Mouse (Mus musculus) G1E (cell line): ENCODE measurements around the gene Atp8b5. TPM values are rescaled to one million over a fixed set of nuclear protein-coding genes. Genes with fewer than 3 reads are reported as not detected.

Experiments used
- ATAC-seq: 2 replicates; pipeline ENCODE4 v1.8.0; 2016; ENCODE audit warnings: mild to moderate bottlenecking; ENCODE audit not compliant: insufficient number of reproducible peaks, poor library complexity, low FRiP score, severe bottlenecking; ENCODE audit errors: extremely low read depth
- DNase-seq: peaks from one replicate; pipeline ENCODE4 v3.0.0; 2012; ENCODE audit warnings: low spot score
- H3K27me3 ChIP-seq: 2 replicates; pipeline ENCODE4 v1.6.1; 2012; ENCODE audit warnings: mild to moderate bottlenecking, low read length, inconsistent platforms; ENCODE audit not compliant: insufficient read depth
- H3K36me3 ChIP-seq: replicated peaks from 2 replicates; pipeline ENCODE3; 2012; ENCODE audit warnings: mild to moderate bottlenecking, inconsistent platforms
- H3K4me1 ChIP-seq: 2 replicates; pipeline ENCODE4 v1.6.1; 2012; ENCODE audit warnings: low read depth, low read length, inconsistent platforms, mixed read lengths; ENCODE audit not compliant: insufficient read depth
- H3K4me3 ChIP-seq: 2 replicates; pipeline ENCODE4 v1.5.1; 2012; ENCODE audit warnings: low read depth, mild to moderate bottlenecking, inconsistent platforms, low read length, moderate library complexity, mixed read lengths
- H3K9me3 ChIP-seq: replicated peaks from 2 replicates; pipeline ENCODE4 v1.6.1; 2012; ENCODE audit warnings: inconsistent platforms
- CTCF ChIP-seq: IDR thresholded peaks from 2 replicates; pipeline ENCODE4 v1.5.1; 2012; ENCODE audit warnings: low read depth, low read length, inconsistent platforms, mixed read lengths
- GATA1 ChIP-seq: IDR thresholded peaks from 2 replicates; pipeline ENCODE4 v1.6.1; 2012; ENCODE audit warnings: borderline replicate concordance, low read length, inconsistent platforms, mixed read lengths
- GATA2 ChIP-seq: IDR thresholded peaks from 2 replicates; pipeline ENCODE4 v1.6.1; 2012; ENCODE audit warnings: low read depth, low read length, inconsistent platforms, borderline replicate concordance
- POLR2AphosphoS5 ChIP-seq: IDR thresholded peaks from 2 replicates; pipeline ENCODE4 v1.6.1; 2012; ENCODE audit warnings: low read depth, low read length, inconsistent platforms; ENCODE audit not compliant: insufficient replicate concordance
- TAL1 ChIP-seq: conservative IDR thresholded peaks from 2 replicates; pipeline ENCODE4 v1.6.1; 2012; ENCODE audit warnings: low read depth, low read length, inconsistent platforms, mixed read lengths
- polyA plus RNA-seq: library from polyadenylated mRNA; stranded (reverse); fragments of >175 nt; gene quantifications from 2 replicates; pipeline ENCODE4 v1.2.3, GENCODE M21; 2012
- total RNA-seq, 2 experiments: library from RNA; stranded (forward) in 1 of 2; stranded (reverse) in 1 of 2; fragments of 200-1000 nt in 1 of 2; fragments of >200 nt in 1 of 2; fragmentation: Nextera tagmentation in 1 of 2; gene quantifications; 2 replicates each; pipeline ENCODE4 v1.2.3; 2014 to 2017

Gene Atp8b5
- total and polyA plus RNA-seq, 3 experiments = 0.24 to 5.3 (median 3.5) TPM

DNA sequence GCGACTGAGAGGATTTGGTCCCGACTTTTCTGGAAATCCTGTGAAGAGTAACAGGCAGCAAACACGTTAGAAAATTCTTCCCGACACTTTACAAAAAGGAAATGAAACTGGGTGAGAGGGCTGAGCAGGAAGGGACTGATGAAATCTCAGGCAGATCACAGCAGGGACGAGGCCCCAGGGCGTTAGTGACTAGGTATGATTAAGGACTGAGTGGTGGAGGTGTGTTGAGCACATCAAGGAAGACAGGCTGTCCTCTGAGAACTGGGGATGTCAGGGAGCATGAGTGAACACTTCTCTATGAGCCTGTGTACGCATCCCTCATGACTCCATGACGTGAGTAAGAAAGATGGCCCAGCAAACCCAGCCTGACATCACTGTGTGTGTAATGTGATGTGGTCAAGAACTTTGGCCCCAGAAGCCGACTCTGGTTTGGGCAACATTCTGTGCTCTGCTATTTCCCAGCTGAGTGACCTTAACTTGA is 152.9 kb downstream of the Atp8b5 start:
- Histone ChIP-seq H3K36me3 (peaks cover 2% of the 10 kb centered on the region), H3K27me3 (peaks cover 23% of the 10 kb centered on the region; the same call in 1 of the 2 replicates), H3K4me3 (no peak overlapping the region), H3K4me1 (peaks cover 54% of the 10 kb centered on the region), H3K9me3 (peaks cover 26% of the 10 kb centered on the region)
- no peak for TF ChIP-seq TAL1
- no peak for TF ChIP-seq GATA1
- TF ChIP-seq CTCF = no peak
- TF ChIP-seq GATA2 = no peak
- no peak for TF ChIP-seq POLR2AphosphoS5
- ATAC-seq (no peak), DNase-seq (no peak)

DNA sequence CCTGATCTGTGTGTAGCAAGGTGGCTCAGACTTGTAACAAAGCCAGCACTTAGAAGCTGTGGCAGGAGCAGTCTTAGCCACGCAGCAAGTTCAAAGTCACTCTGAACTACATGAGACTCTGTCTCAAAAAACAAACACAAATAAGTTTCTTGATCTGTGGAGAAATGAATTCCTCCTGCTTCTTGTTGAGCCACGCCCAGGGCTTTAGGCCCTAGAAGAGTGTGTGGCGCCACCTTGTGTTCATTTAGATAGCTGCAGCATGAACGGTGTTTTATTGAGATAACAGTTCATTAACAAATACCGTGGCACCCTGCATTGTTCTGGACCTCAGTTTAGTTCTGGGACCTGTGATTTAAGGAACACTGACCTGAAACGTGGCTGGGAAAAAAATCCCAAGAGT is 153.3 kb downstream of the Atp8b5 start:
- Histone ChIP-seq H3K27me3 (peaks cover 27% of the 10 kb centered on the region; the same call in 1 of the 2 replicates), H3K4me1 (peaks cover 52% of the 10 kb centered on the region), H3K9me3 (peaks cover 21% of the 10 kb centered on the region), H3K4me3 (no peak overlapping the region), H3K36me3 (peaks cover 2% of the 10 kb centered on the region)
- TF ChIP-seq CTCF = peak; percentile 84
- TF ChIP-seq POLR2AphosphoS5 = no peak
- ATAC-seq (no peak), DNase-seq (peak; percentile 61)

DNA sequence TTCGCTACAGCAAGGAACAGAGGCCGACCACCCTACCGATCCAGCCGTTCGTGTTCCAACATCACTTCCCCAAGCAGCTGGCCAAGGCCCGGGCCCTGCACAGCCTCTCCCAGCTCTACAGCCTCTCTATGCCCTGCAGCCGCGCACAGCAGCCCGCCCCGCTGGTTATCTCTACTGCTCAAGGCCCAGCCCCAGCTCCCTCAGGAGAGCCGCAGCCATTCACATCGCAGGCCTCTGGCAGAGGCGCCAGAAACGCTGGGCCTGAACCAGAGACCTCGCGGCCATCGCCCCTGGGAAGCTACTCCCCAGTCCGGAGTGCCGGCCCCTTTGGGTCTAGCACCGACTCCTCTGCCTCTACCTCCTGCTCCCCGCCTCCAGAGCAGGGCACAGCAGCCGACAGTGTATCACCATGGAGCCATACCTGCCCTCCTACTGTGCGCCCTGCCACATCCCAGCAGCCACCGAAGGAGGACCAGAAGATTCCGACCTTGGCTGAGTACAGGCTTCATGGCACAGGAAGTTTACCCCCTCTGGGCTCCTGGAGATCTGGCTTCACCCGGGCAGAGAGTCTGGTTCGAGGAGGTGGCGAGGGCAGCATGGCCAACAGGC is 154.8 kb downstream of the Atp8b5 start:
- Histone ChIP-seq H3K4me1 (peaks cover 46% of the 10 kb centered on the region), H3K27me3 (peaks cover 36% of the 10 kb centered on the region; the same call in 1 of the 2 replicates), H3K36me3 (no peaks in the 10 kb centered on the region), H3K4me3 (no peak overlapping the region), H3K9me3 (peaks cover 7% of the 10 kb centered on the region)
- no peak for ATAC-seq
- DNase-seq = no peak
- TF ChIP-seq POLR2AphosphoS5 (no peak), TAL1 (no peak), CTCF (no peak), GATA1 (no peak), GATA2 (no peak)

Other genes with a start within 250 kb of the Atp8b5 start
- 11.8 and 17.2 TPM in 2 replicates for gene Pigo, start 241.3 kb upstream of the Atp8b5 start, total RNA-seq (2014; fragmentation: Nextera tagmentation)
- 9.4 and 9.7 TPM in 2 replicates for gene Pigo, start 241.3 kb upstream of the Atp8b5 start, total RNA-seq (2017)
- 11.2 and 11.6 TPM in 2 replicates for gene Pigo, start 241.3 kb upstream of the Atp8b5 start, polyA plus RNA-seq
- 191 and 233 TPM in 2 replicates for gene Stoml2, start 235.4 kb upstream of the Atp8b5 start, total RNA-seq (2014; fragmentation: Nextera tagmentation)
- gene Stoml2, start 235.4 kb upstream of the Atp8b5 start, total RNA-seq (2017) = 157 and 170 TPM in 2 replicates
- gene Stoml2, start 235.4 kb upstream of the Atp8b5 start, polyA plus RNA-seq = 145 and 169 TPM in 2 replicates
- gene Fam214b, start 220.9 kb upstream of the Atp8b5 start, total RNA-seq (2014; fragmentation: Nextera tagmentation) = 10.2 and 24.4 TPM in 2 replicates
- gene Fam214b, start 220.9 kb upstream of the Atp8b5 start, total RNA-seq (2017) = 12.6 and 17.8 TPM in 2 replicates
- gene Fam214b, start 220.9 kb upstream of the Atp8b5 start, polyA plus RNA-seq = 15.0 and 17.7 TPM in 2 replicates
- 0.63 and 3.9 TPM in 2 replicates for gene Unc13b, start 208.2 kb upstream of the Atp8b5 start, total RNA-seq (2014; fragmentation: Nextera tagmentation)
- gene Unc13b, start 208.2 kb upstream of the Atp8b5 start, total RNA-seq (2017) = 4.0 and 5.5 TPM in 2 replicates
- gene Unc13b, start 208.2 kb upstream of the Atp8b5 start, polyA plus RNA-seq = 0.36 and 0.56 TPM in 2 replicates
- gene Rusc2, start 114.8 kb downstream of the Atp8b5 start, total RNA-seq (2014; fragmentation: Nextera tagmentation) = 11.9 and 17.1 TPM in 2 replicates
- gene Rusc2, start 114.8 kb downstream of the Atp8b5 start, total RNA-seq (2017) = 4.5 and 8.7 TPM in 2 replicates
- 14.5 and 18.5 TPM in 2 replicates for gene Rusc2, start 114.8 kb downstream of the Atp8b5 start, polyA plus RNA-seq
- gene Fam166b, start 162.0 kb downstream of the Atp8b5 start, total RNA-seq (2014; fragmentation: Nextera tagmentation) = not detected in 2 replicates
- gene Fam166b, start 162.0 kb downstream of the Atp8b5 start, total RNA-seq (2017) = 0.11 TPM in 1 of 2 replicates, not detected in the other
- not detected in 2 replicates for gene Fam166b, start 162.0 kb downstream of the Atp8b5 start, polyA plus RNA-seq
- 23.5 and 26.3 TPM in 2 replicates for gene Tesk1, start 174.8 kb downstream of the Atp8b5 start, total RNA-seq (2014; fragmentation: Nextera tagmentation)
- 8.7 and 10.6 TPM in 2 replicates for gene Tesk1, start 174.8 kb downstream of the Atp8b5 start, total RNA-seq (2017)
- gene Tesk1, start 174.8 kb downstream of the Atp8b5 start, polyA plus RNA-seq = 55.8 and 64.0 TPM in 2 replicates
- gene Cd72, start 187.5 kb downstream of the Atp8b5 start, total RNA-seq (2014; fragmentation: Nextera tagmentation) = 0.87 TPM in 1 of 2 replicates, not detected in the other
- gene Cd72, start 187.5 kb downstream of the Atp8b5 start, total RNA-seq (2017) = 0.16 and 1.3 TPM in 2 replicates
- gene Cd72, start 187.5 kb downstream of the Atp8b5 start, polyA plus RNA-seq = 1.0 and 1.5 TPM in 2 replicates
- not detected in 2 replicates for gene Sit1, start 216.6 kb downstream of the Atp8b5 start, total RNA-seq (2014; fragmentation: Nextera tagmentation)
- not detected in 2 replicates for gene Sit1, start 216.6 kb downstream of the Atp8b5 start, total RNA-seq (2017)
- not detected in 2 replicates for gene Sit1, start 216.6 kb downstream of the Atp8b5 start, polyA plus RNA-seq
- gene Ccdc107, start 225.7 kb downstream of the Atp8b5 start, total RNA-seq (2014; fragmentation: Nextera tagmentation) = 18.8 and 25.2 TPM in 2 replicates
- 28.3 and 28.6 TPM in 2 replicates for gene Ccdc107, start 225.7 kb downstream of the Atp8b5 start, total RNA-seq (2017)
- gene Ccdc107, start 225.7 kb downstream of the Atp8b5 start, polyA plus RNA-seq = 72.0 and 82.4 TPM in 2 replicates
- 23.4 and 71.2 TPM in 2 replicates for gene Arhgef39, start 232.5 kb downstream of the Atp8b5 start, total RNA-seq (2014; fragmentation: Nextera tagmentation)
- 29.0 and 32.4 TPM in 2 replicates for gene Arhgef39, start 232.5 kb downstream of the Atp8b5 start, total RNA-seq (2017)
- gene Arhgef39, start 232.5 kb downstream of the Atp8b5 start, polyA plus RNA-seq = 16.4 and 21.8 TPM in 2 replicates
- gene Car9, start 239.8 kb downstream of the Atp8b5 start, total RNA-seq (2014; fragmentation: Nextera tagmentation) = not detected in 2 replicates
- gene Car9, start 239.8 kb downstream of the Atp8b5 start, total RNA-seq (2017) = 0.11 and 0.12 TPM in 2 replicates
- gene Car9, start 239.8 kb downstream of the Atp8b5 start, polyA plus RNA-seq = not detected in 2 replicates